7 mouse cellular contexts compared by ENCODE assay signal in genomic region chr5:92042377-92043348, GRCm38 (mm10). TPM values are rescaled to one million over a fixed set of nuclear protein-coding genes. Genes with fewer than 3 reads are reported as not detected.
DNase-seq lines count a peak whose midpoint lies in the region; ATAC-seq lines count a peak whose summit lies in the region.

No protein-coding gene starts in this region.

- peak overlapping the region; percentile 93 for H3K4me2 ChIP-seq in embryonic facial prominence, embryonic 11.5 days (ENCODE audit: low read depth, low read length)
- peak overlapping the region; percentile 94 for H3K4me2 ChIP-seq in midbrain, embryonic 13.5 days (replicated peaks)

- H3K36me3 ChIP-seq in embryonic facial prominence, embryonic 11.5 days (replicated peaks; ENCODE audit: control insufficient read depth, insufficient read depth, low read depth, low read length) = no peaks in the 10 kb centered on the region
- H3K36me3 ChIP-seq in limb, embryonic 10.5 days = no peaks in the 10 kb centered on the region
- H3K36me3 ChIP-seq in midbrain, embryonic 13.5 days = no peaks in the 10 kb centered on the region

- peak overlapping the region; percentile 62 for H3K4me3 ChIP-seq in embryonic facial prominence, embryonic 11.5 days (ENCODE audit: low read depth, low read length)
- peak overlapping the region; percentile 83 for H3K4me3 ChIP-seq in limb, embryonic 10.5 days
- peak overlapping the region; percentile 81 for H3K4me3 ChIP-seq in midbrain, embryonic 13.5 days (replicated peaks)

- no peaks in the 10 kb centered on the region for H3K27me3 ChIP-seq in embryonic facial prominence, embryonic 11.5 days (ENCODE audit: control insufficient read depth, insufficient read depth, low read length)
- peaks cover 37% of the 10 kb centered on the region for H3K27me3 ChIP-seq in limb, embryonic 10.5 days (ENCODE audit: low read depth, poor library complexity, severe bottlenecking)
- H3K27me3 ChIP-seq in midbrain, embryonic 13.5 days = peaks cover 20% of the 10 kb centered on the region; the same call in 1 of the 2 replicates

- H3K27ac ChIP-seq in embryonic facial prominence, embryonic 11.5 days (replicated peaks; ENCODE audit: low read depth, low read length) = no peak overlapping the region
- peak overlapping the region; percentile 23; the same call in 1 of the 2 replicates for H3K27ac ChIP-seq in limb, embryonic 10.5 days
- H3K27ac ChIP-seq in midbrain, embryonic 13.5 days = peak overlapping the region; percentile 19; the same call in 1 of the 2 replicates

- peak; percentile 96 for DNase-seq in adrenal gland, postnatal 14 days
- DNase-seq in embryonic facial prominence, embryonic 11.5 days (ENCODE audit: low spot score) = peak; percentile 86
- DNase-seq in kidney, adult 11 months = peak; percentile 96
- DNase-seq in limb, embryonic 10.5 days (ENCODE audit: low spot score) = peak; percentile 90
- peak; percentile 94 for DNase-seq in spleen, adult 12 weeks (ENCODE audit: low spot score)

- no peaks in the 10 kb centered on the region for H3K9me3 ChIP-seq in embryonic facial prominence, embryonic 11.5 days (replicated peaks; ENCODE audit: control insufficient read depth, low read length)
- H3K9me3 ChIP-seq in limb, embryonic 10.5 days (replicated peaks) = no peaks in the 10 kb centered on the region
- H3K9me3 ChIP-seq in midbrain, embryonic 13.5 days = no peaks in the 10 kb centered on the region

- H3K4me1 ChIP-seq in embryonic facial prominence, embryonic 11.5 days (ENCODE audit: control insufficient read depth, insufficient read depth, low read length) = no peaks in the 10 kb centered on the region
- H3K4me1 ChIP-seq in limb, embryonic 10.5 days = peaks cover 8% of the 10 kb centered on the region
- H3K4me1 ChIP-seq in midbrain, embryonic 13.5 days (replicated peaks) = peaks cover 6% of the 10 kb centered on the region; the same call in 1 of the 2 replicates

- peak overlapping the region; percentile 39 for H3K9ac ChIP-seq in embryonic facial prominence, embryonic 11.5 days (replicated peaks; ENCODE audit: low read length)
- H3K9ac ChIP-seq in midbrain, embryonic 13.5 days (replicated peaks) = peak overlapping the region; percentile 68

- WGBS in embryonic facial prominence, embryonic 11.5 days = under 1% methylated on average over 68 of the region's 68 CpGs
- under 1% methylated on average over 68 of the region's 68 CpGs for WGBS in limb, embryonic 10.5 days
- WGBS in midbrain, embryonic 13.5 days = under 1% methylated on average over 68 of the region's 68 CpGs

- peak; percentile 98 for ATAC-seq in embryonic facial prominence, embryonic 11.5 days (replicated peaks; ENCODE audit: insufficient number of reproducible peaks, low FRiP score, low TSS enrichment, low read depth)
- ATAC-seq in granulocyte monocyte progenitor cell, adult 5-6 weeks (replicated peaks; ENCODE audit: poor library complexity, severe bottlenecking) = peak; percentile 98
- ATAC-seq in midbrain, embryonic 13.5 days = peak; percentile 98

RNA-seq across cellular contexts. Expression of gene Cdkl2, which starts 1.0 kb away (rescaled TPM):
- 4.4 and 5.1 TPM in 2 replicates for total RNA-seq in adrenal gland, postnatal 14 days (2021)
- polyA plus RNA-seq in embryonic facial prominence, embryonic 11.5 days (2014; fragmentation: Nextera tagmentation; extraction: Ambion mirVana) = 0.60 and 0.93 TPM in 2 replicates
- 1.5 TPM in 1 of 2 replicates, not detected in the other for total RNA-seq in granulocyte monocyte progenitor cell, adult 5-6 weeks (2014; fragmentation: Nextera tagmentation)
- not detected in 2 replicates for total RNA-seq in granulocyte monocyte progenitor cell, adult 5-6 weeks (2017)
- polyA plus RNA-seq in limb, embryonic 10.5 days (2016; fragmentation: Nextera tagmentation; extraction: Ambion mirVana) = 0.09 and 0.20 TPM in 2 replicates
- polyA plus RNA-seq in midbrain, embryonic 13.5 days (2015; fragmentation: Nextera tagmentation; extraction: Ambion mirVana) = 2.1 and 2.6 TPM in 2 replicates

RNA-seq across cellular contexts. Expression of gene G3bp2, which starts 40.9 kb away (rescaled TPM):
- total RNA-seq in adrenal gland, postnatal 14 days (2021) = 105 and 123 TPM in 2 replicates
- 275 and 289 TPM in 2 replicates for polyA plus RNA-seq in embryonic facial prominence, embryonic 11.5 days (2014; fragmentation: Nextera tagmentation; extraction: Ambion mirVana)
- total RNA-seq in granulocyte monocyte progenitor cell, adult 5-6 weeks (2014; fragmentation: Nextera tagmentation) = 89.7 and 90.9 TPM in 2 replicates
- 126 and 130 TPM in 2 replicates for total RNA-seq in granulocyte monocyte progenitor cell, adult 5-6 weeks (2017)
- 265 and 267 TPM in 2 replicates for polyA plus RNA-seq in limb, embryonic 10.5 days (2016; fragmentation: Nextera tagmentation; extraction: Ambion mirVana)
- 371 and 409 TPM in 2 replicates for polyA plus RNA-seq in midbrain, embryonic 13.5 days (2015; fragmentation: Nextera tagmentation; extraction: Ambion mirVana)

RNA-seq across cellular contexts. Expression of gene Odaph, which starts 55.4 kb away (rescaled TPM):
- total RNA-seq in adrenal gland, postnatal 14 days (2021) = not detected in 2 replicates
- polyA plus RNA-seq in embryonic facial prominence, embryonic 11.5 days (2014; fragmentation: Nextera tagmentation; extraction: Ambion mirVana) = not detected in 2 replicates
- total RNA-seq in granulocyte monocyte progenitor cell, adult 5-6 weeks (2014; fragmentation: Nextera tagmentation) = not detected in 2 replicates
- total RNA-seq in granulocyte monocyte progenitor cell, adult 5-6 weeks (2017) = not detected in 2 replicates
- not detected in 2 replicates for polyA plus RNA-seq in limb, embryonic 10.5 days (2016; fragmentation: Nextera tagmentation; extraction: Ambion mirVana)
- polyA plus RNA-seq in midbrain, embryonic 13.5 days (2015; fragmentation: Nextera tagmentation; extraction: Ambion mirVana) = not detected in 2 replicates
